Mouse (Mus musculus): ENCODE measurements around the gene Mustn1. TPM values are rescaled to one million over a fixed set of nuclear protein-coding genes. Genes with fewer than 3 reads are reported as not detected.

Gene Mustn1
- total RNA-seq, 2 experiments from 2014 or later, result not detected

GRCm38 (mm10) chr14:30925492-30925891, 46.5 kb downstream of the Mustn1 start:
- ATAC-seq (replicated peaks; ENCODE audit: low FRiP score, poor library complexity, severe bottlenecking), result no peak

GRCm38 (mm10) chr14:30930386-30930785, 51.4 kb downstream of the Mustn1 start:
- no peak for ATAC-seq (replicated peaks; ENCODE audit: low FRiP score, poor library complexity, severe bottlenecking)

Other genes with a start within 250 kb of the Mustn1 start
- gene Rft1, start 224.8 kb upstream of the Mustn1 start, total RNA-seq (2015; ENCODE audit: low replicate concordance), result 2.1 and 2.9 TPM in 2 replicates
- 2.1 and 4.5 TPM in 2 replicates for gene Rft1, start 224.8 kb upstream of the Mustn1 start, total RNA-seq (2017; ENCODE audit: low replicate concordance)
- gene Sfmbt1, start 164.4 kb upstream of the Mustn1 start, total RNA-seq (2015; ENCODE audit: low replicate concordance), result 22.7 and 36.0 TPM in 2 replicates
- gene Sfmbt1, start 164.4 kb upstream of the Mustn1 start, total RNA-seq (2017; ENCODE audit: low replicate concordance), result 13.4 and 27.0 TPM in 2 replicates
- 4.3 and 5.4 TPM in 2 replicates for gene Tmem110, start 53.6 kb upstream of the Mustn1 start, total RNA-seq (2015; ENCODE audit: low replicate concordance)
- 1.7 and 1.8 TPM in 2 replicates for gene Tmem110, start 53.6 kb upstream of the Mustn1 start, total RNA-seq (2017; ENCODE audit: low replicate concordance)
- gene Itih4, start 7.3 kb downstream of the Mustn1 start, total RNA-seq (2015; ENCODE audit: low replicate concordance), result not detected in 2 replicates
- gene Itih4, start 7.3 kb downstream of the Mustn1 start, total RNA-seq (2017; ENCODE audit: low replicate concordance), result not detected in 2 replicates
- not detected in 2 replicates for gene Itih3, start 44.6 kb downstream of the Mustn1 start, total RNA-seq (2015; ENCODE audit: low replicate concordance)
- gene Itih3, start 44.6 kb downstream of the Mustn1 start, total RNA-seq (2017; ENCODE audit: low replicate concordance), result not detected in 2 replicates
- not detected in 2 replicates for gene Itih1, start 64.1 kb downstream of the Mustn1 start, total RNA-seq (2015; ENCODE audit: low replicate concordance)
- not detected in 2 replicates for gene Itih1, start 64.1 kb downstream of the Mustn1 start, total RNA-seq (2017; ENCODE audit: low replicate concordance)
- gene Nek4, start 72.2 kb downstream of the Mustn1 start, total RNA-seq (2015; ENCODE audit: low replicate concordance), result 0.36 and 2.9 TPM in 2 replicates
- gene Nek4, start 72.2 kb downstream of the Mustn1 start, total RNA-seq (2017; ENCODE audit: low replicate concordance), result 1.8 and 2.2 TPM in 2 replicates
- gene Glt8d1, start 122.2 kb downstream of the Mustn1 start, total RNA-seq (2015; ENCODE audit: low replicate concordance), result 21.0 and 37.8 TPM in 2 replicates
- gene Glt8d1, start 122.2 kb downstream of the Mustn1 start, total RNA-seq (2017; ENCODE audit: low replicate concordance), result 7.1 and 16.7 TPM in 2 replicates
- gene Spcs1, start 122.5 kb downstream of the Mustn1 start, total RNA-seq (2015; ENCODE audit: low replicate concordance), result 77.8 and 139 TPM in 2 replicates
- gene Spcs1, start 122.5 kb downstream of the Mustn1 start, total RNA-seq (2017; ENCODE audit: low replicate concordance), result 41.7 and 80.6 TPM in 2 replicates
- 137 and 157 TPM in 2 replicates for gene Pbrm1, start 139.9 kb downstream of the Mustn1 start, total RNA-seq (2015; ENCODE audit: low replicate concordance)
- gene Pbrm1, start 139.9 kb downstream of the Mustn1 start, total RNA-seq (2017; ENCODE audit: low replicate concordance), result 163 and 194 TPM in 2 replicates
- 53.7 and 58.0 TPM in 2 replicates for gene Gnl3, start 140.0 kb downstream of the Mustn1 start, total RNA-seq (2015; ENCODE audit: low replicate concordance)
- 33.6 and 40.5 TPM in 2 replicates for gene Gnl3, start 140.0 kb downstream of the Mustn1 start, total RNA-seq (2017; ENCODE audit: low replicate concordance)
- 20.2 and 35.2 TPM in 2 replicates for gene Smim4, start 249.8 kb downstream of the Mustn1 start, total RNA-seq (2015; ENCODE audit: low replicate concordance)
- gene Smim4, start 249.8 kb downstream of the Mustn1 start, total RNA-seq (2017; ENCODE audit: low replicate concordance), result 11.2 and 15.3 TPM in 2 replicates

All from erythroid progenitor cell, adult 5-6 weeks (primary cell).